Mouse (Mus musculus) heart, adult 9 months (tissue): Measurements from ENCODE around the gene Hnrnpr.

Experiments used
- DNase-seq, 2 experiments: peaks; one replicate each; pipeline ENCODE4 v3.0.0; 2022; ENCODE audit warnings: low spot score in 2 of 2

Gene Hnrnpr

DNA sequence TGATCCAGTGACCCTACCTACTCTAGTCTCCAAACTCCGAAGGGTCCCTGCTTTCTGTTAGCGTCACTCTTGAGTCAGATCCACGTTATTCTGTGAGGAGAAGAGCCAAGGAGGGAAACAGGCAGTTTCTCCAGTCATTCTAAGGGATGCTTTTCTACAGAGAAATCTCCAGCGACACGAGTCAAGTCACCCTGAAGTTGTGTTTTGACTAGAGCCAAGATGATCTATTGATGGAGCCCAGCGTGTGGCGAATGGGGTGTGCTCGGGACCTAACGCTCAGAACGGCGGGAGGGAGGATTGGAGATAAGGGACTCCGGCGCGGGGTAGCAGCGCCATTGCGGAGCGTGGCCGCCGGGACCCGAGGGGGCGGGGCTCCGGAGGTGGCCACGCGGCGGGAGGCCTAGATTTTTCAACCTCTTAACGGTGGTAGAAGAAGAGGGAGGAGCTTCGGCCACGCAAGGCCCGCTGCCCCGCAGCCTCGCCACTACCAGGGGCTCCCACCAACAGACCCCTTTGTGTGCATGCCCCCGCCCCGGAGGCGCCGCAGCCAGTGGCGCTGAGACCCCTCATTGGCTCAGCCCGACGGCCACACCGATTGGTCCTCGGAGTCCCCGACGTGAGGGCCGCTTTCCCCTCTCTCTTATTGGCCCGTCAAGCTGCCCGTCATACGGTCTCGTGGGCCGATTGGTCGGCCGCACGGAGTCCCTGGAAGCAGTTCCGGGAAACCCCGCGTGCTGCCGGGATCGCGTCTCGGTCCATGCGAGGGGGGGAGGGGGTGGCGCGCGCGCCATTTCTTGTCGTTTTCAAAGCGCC, at the start of gene Hnrnpr:
Gene Hnrnpr (plus strand): TSS at position 714 of the 813 bp plus-strand sequence.
- DNase-seq = peak; percentile 99

DNA sequence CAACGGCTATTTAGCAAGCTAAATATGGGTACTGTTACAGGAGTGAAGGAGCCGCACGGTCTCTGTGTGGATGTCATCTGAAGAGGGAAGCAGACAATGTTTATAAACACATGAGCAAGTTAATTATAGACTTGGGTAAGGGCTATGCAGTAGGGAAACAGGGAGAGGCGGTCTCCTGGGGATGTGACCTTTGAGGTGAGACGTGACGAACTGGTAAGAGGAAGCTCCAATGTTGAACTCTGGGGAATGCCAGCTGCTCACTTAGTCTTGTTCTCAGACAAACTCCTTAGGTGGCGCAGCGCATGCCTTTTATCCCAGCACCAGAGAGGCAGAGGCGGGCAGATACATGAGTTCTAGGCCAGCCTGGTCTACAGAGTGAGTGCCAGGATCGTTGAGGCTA, 48.8 kb upstream of the Hnrnpr start:
- DNase-seq = peak in 1 of 2 experiments; percentile 51

DNA sequence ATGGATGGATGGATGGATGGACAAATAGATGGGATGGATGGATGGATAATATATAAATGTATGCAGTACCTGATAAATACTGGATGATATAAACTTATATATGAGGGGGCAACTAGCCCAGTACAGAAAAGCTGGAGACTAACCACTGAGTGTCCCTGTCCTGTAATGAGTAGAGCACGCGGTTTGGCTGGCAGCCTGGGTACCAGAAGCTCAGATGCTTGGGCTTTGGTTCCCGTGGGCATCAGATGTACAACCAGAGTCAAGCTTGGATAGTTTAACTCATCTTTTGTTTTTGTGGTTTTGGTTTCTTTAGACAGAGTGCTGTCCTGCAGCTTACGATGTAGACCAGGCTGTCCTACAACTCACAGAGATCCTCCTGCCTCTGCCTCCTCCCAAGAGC, 47.2 kb upstream of the Hnrnpr start:
- DNase-seq = no peak

DNA sequence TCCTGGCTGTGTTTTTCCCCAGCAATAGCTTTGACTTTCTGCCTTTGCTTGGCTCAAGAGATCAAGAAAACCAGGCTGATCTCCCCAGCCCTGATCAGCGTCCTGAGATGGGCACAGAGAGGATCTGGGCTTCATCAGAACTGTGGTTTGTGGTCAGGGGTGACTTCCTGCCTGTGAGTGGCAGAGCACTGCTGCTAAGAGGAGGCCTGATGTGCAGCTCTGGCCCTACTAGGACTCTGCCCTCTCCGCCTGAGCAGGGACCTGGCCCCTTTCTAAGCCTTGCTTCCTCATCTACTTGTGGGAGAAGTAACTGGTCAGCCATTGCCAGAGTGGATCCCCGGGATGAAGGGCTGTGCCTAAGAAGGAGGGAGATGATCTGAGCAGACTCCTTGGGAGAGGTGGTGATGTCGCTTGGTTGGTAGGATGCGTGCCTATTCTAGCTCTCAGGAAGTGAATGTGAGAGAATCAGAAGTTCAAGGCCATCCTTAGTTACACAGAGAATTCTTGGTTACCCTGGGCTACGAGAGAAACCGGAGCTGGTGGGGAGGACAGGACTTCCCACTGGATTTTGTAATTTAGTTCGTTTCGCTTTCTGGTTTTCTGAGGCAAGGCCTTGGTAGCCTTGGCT, 43.9 kb upstream of the Hnrnpr start:
- no peak for DNase-seq

- no peak for DNase-seq
These were observed 41.8 kb upstream of the Hnrnpr start for GRCm38 (mm10) chr4:136268912-136269311.

GRCm38 (mm10) chr4:136270648-136271047, 40.1 kb upstream of the Hnrnpr start:
- DNase-seq = peak in 1 of 2 experiments; percentile 44

- DNase-seq = no peak
These were observed 29.6 kb upstream of the Hnrnpr start for GRCm38 (mm10) chr4:136281097-136281496.

- no peak for DNase-seq
These were observed 29.1 kb upstream of the Hnrnpr start for GRCm38 (mm10) chr4:136281611-136282010.

DNA sequence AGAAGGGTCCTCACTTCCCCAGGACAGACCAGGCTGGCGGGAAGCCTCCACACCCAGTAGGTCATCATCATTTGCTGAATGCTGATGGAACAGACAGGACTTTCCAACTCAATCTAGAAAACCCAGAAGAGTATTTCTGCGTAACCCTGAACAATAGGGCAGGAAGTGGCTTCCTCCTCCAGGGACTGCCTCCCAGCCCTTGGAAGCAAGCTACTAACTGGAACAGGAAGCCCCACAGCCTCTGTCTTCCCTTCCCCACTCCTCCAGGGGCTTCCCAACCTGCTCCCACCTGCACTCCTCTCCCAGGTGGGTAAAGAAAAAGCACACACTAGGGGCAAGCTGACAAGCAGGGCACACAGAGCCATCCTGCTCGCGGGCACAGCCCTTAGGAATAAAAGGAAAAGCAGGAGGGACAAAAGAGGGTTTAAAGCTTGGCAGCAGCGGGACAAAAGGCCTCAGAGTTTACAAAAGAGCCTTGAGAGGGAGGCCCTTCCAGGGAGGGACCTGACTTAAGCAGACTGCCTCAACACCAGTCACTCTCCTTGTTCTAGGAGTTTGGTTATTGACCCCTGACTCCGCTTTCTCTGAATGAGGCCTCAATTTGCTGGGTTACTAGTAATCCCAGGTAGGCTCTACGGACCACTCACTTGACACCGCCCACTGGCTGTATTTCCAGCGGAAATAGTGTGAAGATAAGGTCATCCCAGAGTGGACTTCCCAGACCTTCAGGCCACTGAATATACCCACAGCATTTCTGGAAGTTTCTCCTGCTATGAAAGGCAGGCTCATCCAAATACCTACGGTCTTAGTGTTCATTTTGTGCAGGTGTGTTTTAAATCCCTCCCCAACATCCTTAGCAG, 27.9 kb upstream of the Hnrnpr start:
- peak; percentile 60 to 80 for DNase-seq

DNA sequence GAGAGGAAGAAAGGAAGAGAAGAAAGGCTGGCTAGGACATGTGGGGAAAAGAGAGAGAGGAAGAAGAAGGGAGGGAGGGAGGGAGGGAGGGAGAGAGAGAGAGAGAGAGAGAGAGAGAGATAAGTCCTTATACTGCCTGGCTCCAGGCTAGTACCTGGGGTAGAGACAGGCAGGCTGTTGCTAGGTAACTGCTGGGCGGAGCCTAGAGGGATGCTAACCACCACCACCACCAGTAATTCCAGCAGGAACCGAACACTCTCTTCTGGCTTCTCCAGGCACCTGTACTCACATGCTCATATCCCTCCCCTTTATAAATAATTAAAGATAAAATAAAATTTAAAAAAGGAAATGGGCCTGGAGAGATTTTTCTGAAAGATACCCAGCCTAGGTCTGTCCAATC, 27.0 kb upstream of the Hnrnpr start:
- no peak for DNase-seq

GRCm38 (mm10) chr4:136284455-136284854, 26.3 kb upstream of the Hnrnpr start, which contains the start of gene Zfp46:
TSS of gene Zfp46 (plus strand) at chr4:136284683.
- DNase-seq = peak; percentile 90 to 92

DNA sequence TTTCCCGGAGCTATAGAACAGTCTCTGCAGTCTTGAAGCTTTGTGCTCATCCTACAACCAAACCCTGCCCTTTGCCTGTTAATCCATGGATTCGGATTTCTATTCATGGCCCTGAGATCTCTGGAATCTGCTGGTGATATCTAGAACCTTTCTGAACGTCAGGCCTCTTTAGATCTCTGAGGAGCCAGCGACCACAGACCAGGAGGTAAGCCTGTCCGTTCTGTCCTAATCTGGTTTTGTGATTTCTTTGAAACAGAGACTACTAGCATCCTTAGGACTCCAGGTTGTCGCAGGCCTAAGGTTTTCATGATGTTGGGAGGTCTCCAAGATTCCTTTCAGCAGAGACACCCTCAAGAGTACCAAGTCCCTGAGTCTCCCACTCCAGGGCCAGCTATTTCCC, 25.9 kb upstream of the Hnrnpr start:
- no peak for DNase-seq

DNA sequence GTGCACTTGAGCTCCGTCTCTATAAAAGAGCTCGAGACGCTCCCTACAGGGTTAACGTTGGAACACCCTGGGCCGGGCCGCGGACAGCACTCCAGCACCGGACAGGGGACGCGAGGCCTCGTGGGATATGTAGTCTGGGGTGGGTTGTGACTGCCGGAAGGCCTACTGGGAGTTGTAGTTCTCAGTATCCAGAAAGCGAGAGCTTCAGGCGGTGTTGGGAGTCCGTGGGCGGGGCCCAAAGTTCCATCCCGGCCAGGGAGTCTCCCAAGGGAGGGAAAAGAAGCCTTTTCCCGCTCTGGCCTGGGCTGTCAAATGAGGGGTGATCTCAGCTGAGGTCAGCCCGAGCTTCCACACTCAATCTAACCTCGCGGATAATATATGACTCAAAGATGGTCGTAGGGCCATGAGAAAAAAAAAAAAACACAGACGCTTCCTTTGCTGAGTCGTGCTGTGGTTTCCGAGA, 25.4 kb upstream of the Hnrnpr start:
- DNase-seq = peak; percentile 98

GRCm38 (mm10) chr4:136285811-136286371, 24.9 kb upstream of the Hnrnpr start:
- peak; percentile 97 to 99 for DNase-seq

DNA sequence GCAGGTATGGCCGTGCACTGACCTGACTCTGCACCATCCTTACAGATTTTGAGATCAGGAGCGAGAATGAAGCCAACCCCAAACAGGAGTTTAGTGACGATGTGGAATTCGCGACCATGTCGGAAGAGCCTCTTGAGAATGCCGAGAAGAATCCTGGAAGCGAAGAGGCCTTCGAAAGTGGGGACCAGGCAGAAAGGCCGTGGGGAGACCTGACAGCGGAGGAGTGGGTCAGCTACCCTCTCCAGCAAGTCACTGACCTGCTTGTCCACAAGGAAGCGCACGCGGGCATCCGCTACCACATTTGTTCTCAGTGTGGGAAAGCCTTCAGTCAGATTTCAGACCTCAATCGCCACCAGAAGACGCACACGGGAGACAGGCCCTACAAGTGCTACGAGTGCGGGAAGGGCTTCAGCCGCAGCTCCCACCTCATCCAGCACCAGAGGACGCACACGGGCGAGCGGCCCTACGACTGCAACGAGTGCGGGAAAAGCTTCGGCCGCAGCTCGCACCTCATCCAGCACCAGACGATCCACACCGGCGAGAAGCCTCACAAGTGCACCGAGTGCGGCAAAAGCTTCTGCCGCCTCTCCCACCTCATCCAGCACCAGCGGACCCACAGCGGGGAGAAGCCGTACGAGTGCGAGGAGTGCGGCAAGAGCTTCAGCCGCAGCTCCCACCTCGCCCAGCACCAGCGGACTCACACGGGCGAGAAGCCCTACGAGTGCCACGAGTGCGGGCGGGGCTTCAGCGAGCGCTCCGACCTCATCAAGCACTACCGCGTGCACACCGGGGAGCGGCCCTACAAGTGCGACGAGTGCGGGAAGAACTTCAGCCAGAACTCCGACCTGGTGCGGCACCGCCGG, 20.6 kb upstream of the Hnrnpr start:
- no peak for DNase-seq

DNA sequence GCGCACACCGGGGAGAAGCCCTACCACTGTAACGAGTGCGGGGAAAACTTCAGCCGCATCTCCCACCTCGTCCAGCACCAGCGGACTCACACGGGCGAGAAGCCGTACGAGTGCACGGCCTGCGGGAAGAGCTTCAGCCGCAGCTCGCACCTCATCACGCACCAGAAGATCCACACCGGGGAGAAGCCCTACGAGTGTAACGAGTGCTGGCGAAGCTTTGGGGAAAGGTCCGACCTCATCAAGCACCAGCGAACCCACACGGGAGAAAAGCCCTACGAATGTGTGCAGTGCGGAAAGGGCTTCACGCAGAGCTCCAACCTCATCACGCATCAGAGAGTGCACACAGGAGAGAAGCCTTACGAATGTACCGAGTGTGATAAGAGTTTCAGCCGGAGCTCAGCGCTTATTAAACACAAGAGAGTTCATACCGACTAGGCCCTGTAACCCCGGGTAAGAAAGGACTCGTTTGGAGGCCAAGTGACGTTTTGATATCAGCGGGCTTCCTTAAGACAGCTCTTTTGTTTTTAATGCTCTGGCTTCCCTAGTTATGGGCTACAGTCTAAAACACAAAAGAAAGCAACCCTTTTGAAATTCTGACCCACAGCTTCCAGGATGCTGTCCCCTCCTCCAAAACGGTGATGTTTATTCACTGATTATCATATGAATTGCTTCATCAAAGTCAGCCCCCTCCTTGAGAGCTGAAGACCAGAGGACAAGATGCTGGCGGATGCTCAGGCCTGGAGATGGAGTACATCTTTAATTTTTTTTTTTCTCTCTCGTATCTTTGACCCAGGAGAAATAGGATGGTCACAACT, 19.8 kb upstream of the Hnrnpr start:
- DNase-seq = no peak

- no peak for DNase-seq
These were observed 19.1 kb upstream of the Hnrnpr start for GRCm38 (mm10) chr4:136291692-136292091.

DNA sequence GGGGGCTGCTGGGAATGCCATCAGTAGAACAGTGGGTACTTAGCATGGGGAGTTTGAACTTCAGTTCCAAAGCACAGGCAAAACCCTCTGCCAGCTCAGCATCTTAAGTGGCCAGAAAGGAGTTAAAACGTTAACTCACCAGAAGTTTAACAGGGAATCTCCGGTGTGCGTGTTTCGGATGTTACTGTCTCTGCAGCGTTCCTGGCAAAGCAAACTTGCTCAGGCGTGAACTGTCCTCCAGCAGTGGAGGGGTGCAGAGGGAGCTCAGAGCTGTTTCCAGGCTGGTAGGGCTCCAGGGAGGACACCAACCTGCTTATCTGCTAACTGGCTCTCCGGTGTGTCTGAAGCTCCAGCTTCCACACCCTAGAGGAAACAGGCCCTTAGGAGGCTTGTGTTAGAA, 14.8 kb upstream of the Hnrnpr start:
- no peak for DNase-seq

- DNase-seq = no peak
These were observed 8.3 kb upstream of the Hnrnpr start for GRCm38 (mm10) chr4:136302462-136302861.

DNA sequence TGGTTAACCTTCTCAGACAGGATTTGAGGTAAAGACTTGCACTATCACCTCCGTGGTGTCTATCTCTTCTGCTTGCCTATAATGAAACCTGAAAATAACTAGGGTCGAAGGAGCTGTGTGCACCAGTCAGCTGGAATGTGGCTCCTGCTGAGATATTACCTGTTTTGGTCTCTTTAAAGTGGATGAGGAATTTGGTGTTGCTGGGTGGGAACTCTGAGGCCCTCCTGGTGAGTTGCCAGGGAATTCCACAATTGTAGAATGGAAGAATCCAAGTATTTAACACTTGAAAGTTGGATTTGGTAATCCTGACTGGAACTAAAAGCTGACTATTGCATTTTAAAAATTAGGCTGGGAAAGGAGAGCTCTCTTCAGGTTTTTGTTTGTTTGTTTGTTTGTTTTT, 6.6 kb upstream of the Hnrnpr start:
- no peak for DNase-seq
